Mouse (Mus musculus): ENCODE results near the gene Sectm1b. TPM values are rescaled to one million over a fixed set of nuclear protein-coding genes. Genes with fewer than 3 reads are reported as not detected.

The Sectm1b gene
- 0.06 TPM in 1 of 2 replicates, not detected in the other for polyA plus RNA-seq (2012; rRNA removed)

GRCm38 (mm10) chr11:121063379-121063778 is at the start of gene Sectm1b:
Gene Sectm1b, minus strand, starts transcription at chr11:121063569.

GRCm38 (mm10) chr11:121081120-121081519 is 17.8 kb upstream of the Sectm1b start, which contains the start of gene Sectm1a:
Gene Sectm1a, minus strand, starts transcription at chr11:121081220.

GRCm38 (mm10) chr11:121039302-121039701 is 24.1 kb downstream of the Sectm1b start, which contains the start of gene Cd7:
Gene Cd7, minus strand, starts transcription at chr11:121039418.

Other genes starting within 250 kb of the Sectm1b start
- 227 and 256 TPM in 2 replicates for gene Fasn, start 239.0 kb downstream of the Sectm1b start, polyA plus RNA-seq (2012; rRNA removed)
- 6.2 and 6.9 TPM in 2 replicates for gene Ccdc57, start 130.7 kb downstream of the Sectm1b start, polyA plus RNA-seq (2012; rRNA removed)
- gene Slc16a3, start 115.1 kb downstream of the Sectm1b start, polyA plus RNA-seq (2012; rRNA removed) = 41.4 and 41.9 TPM in 2 replicates
- gene Csnk1d, start 72.2 kb downstream of the Sectm1b start, polyA plus RNA-seq (2012; rRNA removed) = 140 and 150 TPM in 2 replicates
- gene Cd7, start 24.2 kb downstream of the Sectm1b start, polyA plus RNA-seq (2012; rRNA removed) = 0.10 TPM in 1 of 2 replicates, not detected in the other
- gene Sectm1a, start 17.7 kb upstream of the Sectm1b start, polyA plus RNA-seq (2012; rRNA removed) = 0.05 TPM in 1 of 2 replicates, not detected in the other
- gene Tex19.2, start 55.1 kb upstream of the Sectm1b start, polyA plus RNA-seq (2012; rRNA removed) = 0.06 TPM in 1 of 2 replicates, not detected in the other
- 0.02 and 0.15 TPM in 2 replicates for gene Tex19.1, start 82.6 kb upstream of the Sectm1b start, polyA plus RNA-seq (2012; rRNA removed)
- gene Uts2r, start 96.7 kb upstream of the Sectm1b start, polyA plus RNA-seq (2012; rRNA removed) = 0.48 TPM in 1 of 2 replicates, not detected in the other
- gene Hexdc, start 140.9 kb upstream of the Sectm1b start, polyA plus RNA-seq (2012; rRNA removed) = 22.6 and 32.5 TPM in 2 replicates
- gene Ogfod3, start 141.1 kb upstream of the Sectm1b start, polyA plus RNA-seq (2012; rRNA removed) = 9.9 and 10.5 TPM in 2 replicates
- 31.4 and 43.7 TPM in 2 replicates for gene Cybc1, start 165.8 kb upstream of the Sectm1b start, polyA plus RNA-seq (2012; rRNA removed)
- 42.2 and 53.9 TPM in 2 replicates for gene Narf, start 173.7 kb upstream of the Sectm1b start, polyA plus RNA-seq (2012; rRNA removed)
- gene Foxk2, start 196.4 kb upstream of the Sectm1b start, polyA plus RNA-seq (2012; rRNA removed) = 32.7 and 53.7 TPM in 2 replicates

Measured in central nervous system, embryonic 11.5 days (tissue).